Mouse (Mus musculus): ENCODE results near the gene Shoc2.
A peak's percentile ranks its signal among the peaks of the same experiment; 100 is the strongest.

Gene Shoc2

DNA sequence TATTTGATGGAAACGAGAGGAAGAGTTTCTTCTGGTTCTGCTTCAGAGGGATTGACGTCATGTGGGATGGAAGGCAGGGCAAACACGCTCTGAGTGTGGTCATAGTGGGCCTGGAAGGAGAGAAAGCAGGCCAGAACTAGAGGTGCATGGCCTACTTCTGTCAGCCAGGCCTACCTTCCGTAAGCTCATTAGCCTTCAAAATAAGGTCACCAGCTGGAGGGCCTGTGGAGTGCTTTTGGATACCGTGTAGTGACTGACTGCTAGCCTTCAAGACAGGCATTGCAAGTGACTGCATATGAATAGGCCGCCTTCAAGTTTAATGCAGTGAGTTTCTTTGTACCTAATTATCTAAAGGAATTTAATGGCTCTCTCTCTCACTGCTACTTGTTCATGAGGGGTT is 91.0 kb downstream of the Shoc2 start:
- DNase-seq (ENCODE audit: low read depth, low spot score): no peak

- no peak for DNase-seq (ENCODE audit: low read depth, low spot score)
Observed at GRCm38 (mm10) chr19:54039441-54039840, 95.3 kb downstream of the Shoc2 start.

DNA sequence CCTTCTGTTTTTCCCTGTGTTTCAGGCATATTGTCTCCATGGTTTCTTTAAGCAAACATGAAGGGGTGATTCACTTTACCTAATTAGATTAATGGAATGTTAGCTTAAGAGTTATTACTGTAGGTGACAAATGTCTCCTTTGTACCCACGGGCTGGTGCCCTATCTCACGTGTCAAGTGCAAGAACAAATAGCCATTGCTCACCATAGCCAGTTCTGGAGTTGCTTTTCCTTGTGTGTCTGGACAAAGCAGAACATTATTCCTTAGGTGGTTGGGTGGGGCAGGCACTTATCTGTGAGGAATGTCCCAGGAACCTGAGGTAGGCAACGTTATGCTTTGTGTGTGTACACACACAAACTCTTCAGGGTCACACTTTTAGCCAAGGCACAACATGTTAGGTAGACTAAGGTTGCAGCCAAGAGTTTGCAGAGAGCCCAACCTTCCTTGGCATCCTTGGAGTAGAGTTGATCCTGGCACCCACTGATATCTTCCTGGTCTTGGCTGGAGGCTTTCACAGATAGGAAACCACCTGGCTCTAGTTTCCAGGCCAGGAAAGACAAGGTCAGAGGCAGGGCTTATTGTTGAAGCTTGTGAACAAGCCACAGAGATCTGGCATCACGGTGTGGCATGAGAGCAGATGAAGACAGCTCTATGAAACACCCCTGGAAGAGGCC is 96.4 kb downstream of the Shoc2 start:
- DNase-seq (ENCODE audit: low read depth, low spot score): no peak

- DNase-seq (ENCODE audit: low read depth, low spot score): no peak
Observed at GRCm38 (mm10) chr19:54041029-54041367, 96.9 kb downstream of the Shoc2 start.

DNA sequence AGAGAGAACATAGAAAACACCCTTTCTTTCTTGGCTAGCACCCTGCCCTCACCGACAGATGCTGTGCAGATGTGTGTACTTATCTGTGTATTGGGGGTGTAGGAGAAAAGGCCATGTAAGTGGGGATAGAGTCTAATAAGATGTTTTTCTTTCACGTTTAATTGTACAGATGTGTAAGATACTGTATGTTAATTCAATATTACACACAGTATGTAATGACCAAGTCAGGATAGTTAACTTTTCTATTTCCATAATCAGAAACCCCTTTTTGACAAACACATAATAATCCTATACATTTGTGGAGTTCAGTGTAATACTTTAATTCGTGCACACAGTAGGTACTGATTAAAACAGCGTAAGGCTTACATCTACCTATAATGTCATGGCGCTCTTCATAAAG is 99.7 kb downstream of the Shoc2 start, which contains the start of gene Adra2a:
Gene Adra2a (plus strand): TSS at position 301 of the 400 bp plus-strand sequence.
- no peak for DNase-seq (ENCODE audit: low read depth, low spot score)

DNA sequence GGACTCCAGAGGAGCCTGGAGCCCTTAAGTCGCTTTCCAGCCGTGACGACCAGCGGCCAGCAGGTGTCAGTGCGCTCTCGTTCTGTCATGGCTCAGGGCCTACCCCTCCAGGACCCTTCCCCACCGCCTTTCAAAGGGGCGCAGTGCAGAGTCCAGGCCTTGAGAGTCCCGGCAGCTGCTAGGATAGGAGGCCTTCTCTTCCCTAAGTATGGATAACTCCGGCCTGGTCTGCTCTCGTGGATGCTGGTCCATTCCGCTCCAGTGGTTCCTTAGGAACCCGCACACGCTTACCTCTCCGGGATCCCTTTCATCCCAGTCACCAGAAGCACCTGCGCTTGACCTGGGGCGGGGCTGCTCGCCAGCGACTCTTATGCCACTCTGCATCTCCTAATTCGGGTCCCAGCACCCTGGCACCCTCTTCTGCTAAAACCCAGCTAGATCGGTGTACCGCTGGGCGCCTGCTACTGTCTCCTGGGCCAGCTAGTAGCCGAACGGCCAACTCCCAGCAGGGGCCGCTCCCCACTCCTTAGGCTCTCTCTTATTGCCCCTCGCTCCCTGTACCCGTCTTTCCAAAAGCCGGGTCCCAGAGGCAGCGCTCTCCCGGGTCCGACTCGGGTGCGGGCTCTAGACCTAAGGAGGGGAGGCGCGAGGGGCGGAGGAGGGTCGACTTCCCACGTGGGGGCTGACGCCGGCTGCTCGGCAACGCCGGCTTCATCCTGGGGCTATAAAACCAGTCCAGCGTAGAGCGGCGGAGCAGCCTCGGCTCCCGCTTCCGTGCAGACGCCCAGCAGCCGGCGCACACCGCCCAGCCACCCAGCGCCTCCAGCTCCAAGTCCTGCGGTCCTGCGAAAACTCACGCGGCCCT is 100.6 kb downstream of the Shoc2 start:
- peak; percentile 44 for DNase-seq (ENCODE audit: low read depth, low spot score)

GRCm38 (mm10) chr19:54045412-54045811 is 101.3 kb downstream of the Shoc2 start:
- no peak for DNase-seq (ENCODE audit: low read depth, low spot score)

- DNase-seq (ENCODE audit: low read depth, low spot score): no peak
Observed at GRCm38 (mm10) chr19:54045931-54046683, 102.0 kb downstream of the Shoc2 start.

DNA sequence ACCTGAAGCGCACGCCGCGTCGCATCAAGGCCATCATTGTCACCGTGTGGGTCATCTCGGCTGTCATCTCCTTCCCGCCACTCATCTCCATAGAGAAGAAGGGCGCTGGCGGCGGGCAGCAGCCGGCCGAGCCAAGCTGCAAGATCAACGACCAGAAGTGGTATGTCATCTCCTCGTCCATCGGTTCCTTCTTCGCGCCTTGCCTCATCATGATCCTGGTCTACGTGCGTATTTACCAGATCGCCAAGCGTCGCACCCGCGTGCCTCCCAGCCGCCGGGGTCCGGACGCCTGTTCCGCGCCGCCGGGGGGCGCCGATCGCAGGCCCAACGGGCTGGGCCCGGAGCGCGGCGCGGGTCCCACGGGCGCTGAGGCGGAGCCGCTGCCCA is 102.6 kb downstream of the Shoc2 start:
- DNase-seq (ENCODE audit: low read depth, low spot score): no peak

DNA sequence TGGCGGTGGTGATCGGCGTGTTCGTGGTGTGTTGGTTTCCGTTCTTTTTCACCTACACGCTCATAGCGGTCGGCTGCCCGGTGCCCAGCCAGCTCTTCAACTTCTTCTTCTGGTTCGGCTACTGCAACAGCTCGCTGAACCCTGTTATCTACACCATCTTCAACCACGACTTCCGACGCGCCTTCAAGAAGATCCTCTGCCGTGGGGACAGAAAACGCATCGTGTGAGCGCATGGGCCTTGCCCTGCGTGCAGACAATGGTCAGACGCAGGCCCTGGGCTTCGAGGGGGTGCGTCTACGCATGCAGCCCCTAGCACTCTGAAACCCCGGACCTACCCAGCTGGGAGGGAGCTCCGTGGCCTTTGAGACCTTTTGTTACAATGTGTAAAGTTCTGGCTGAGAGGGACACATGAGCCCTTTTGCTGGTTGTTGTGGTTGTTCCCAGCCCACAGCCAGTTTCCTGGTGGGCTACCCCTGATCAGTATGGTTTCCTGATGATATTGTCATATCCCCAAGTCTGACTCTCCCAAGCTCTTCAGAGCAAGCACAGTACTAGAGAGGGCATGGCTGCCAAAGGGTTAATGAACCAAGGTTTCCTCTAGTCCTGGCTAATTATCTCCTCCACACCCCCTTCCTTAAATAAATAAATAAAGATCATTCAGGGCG is 103.4 kb downstream of the Shoc2 start:
- no peak for DNase-seq (ENCODE audit: low read depth, low spot score)

DNA sequence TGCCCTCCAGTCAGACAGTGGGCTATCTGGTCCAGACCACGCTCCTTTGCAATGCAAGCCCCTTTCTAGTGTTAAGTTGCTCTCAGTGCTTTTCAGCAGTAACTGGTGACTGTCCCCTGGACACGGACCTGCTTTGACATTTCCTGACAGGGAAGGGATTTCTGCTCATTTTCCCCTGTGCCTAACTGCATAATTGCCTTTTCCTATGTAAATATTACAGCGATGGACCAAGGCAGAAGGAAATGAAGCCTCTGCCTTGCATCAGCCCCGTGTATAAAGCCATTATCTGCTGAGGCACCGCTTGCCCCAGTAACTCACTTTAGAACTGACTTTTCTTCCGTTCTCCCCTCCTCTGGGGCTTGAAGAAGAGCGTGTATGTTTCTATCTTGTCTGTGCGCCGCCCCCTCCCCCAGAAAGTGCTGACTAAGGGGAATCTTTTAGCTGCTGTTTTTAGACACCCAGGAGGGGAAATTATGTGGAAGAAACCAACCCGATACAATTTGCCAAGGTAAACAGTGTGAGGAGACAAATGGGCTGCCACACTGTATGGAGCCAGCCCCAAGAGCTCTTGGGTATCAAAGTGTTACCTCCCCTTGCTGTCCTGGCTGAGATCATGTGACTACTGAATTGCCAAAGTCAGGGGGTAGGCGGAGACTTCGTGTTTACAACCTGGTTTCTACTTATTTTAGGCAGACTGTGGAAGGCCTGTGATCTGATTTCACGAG is 104.2 kb downstream of the Shoc2 start:
- DNase-seq (ENCODE audit: low read depth, low spot score): no peak

DNA sequence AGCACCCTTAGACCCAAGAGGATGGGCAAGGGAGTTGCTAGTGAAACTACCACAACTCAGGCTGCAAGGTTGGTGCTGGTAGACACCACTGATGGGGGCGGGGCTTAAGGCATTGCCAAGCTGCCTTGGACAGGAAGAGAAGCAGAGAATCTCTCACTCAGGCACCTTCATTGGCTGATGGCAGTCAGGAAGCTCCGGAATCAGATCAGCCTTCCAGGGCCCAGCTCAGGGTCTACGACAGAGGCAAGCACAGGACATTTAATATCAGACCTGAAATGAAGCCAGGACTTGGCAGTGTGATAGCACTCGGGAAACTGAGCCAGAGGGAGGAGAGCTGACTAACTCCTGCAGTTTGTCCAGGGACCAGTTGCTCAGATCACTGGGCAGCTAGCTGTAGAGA is 107.5 kb downstream of the Shoc2 start:
- DNase-seq (ENCODE audit: low read depth, low spot score): no peak

- no peak for DNase-seq (ENCODE audit: low read depth, low spot score)
Observed at GRCm38 (mm10) chr19:54055845-54056244, 111.7 kb downstream of the Shoc2 start.

DNA sequence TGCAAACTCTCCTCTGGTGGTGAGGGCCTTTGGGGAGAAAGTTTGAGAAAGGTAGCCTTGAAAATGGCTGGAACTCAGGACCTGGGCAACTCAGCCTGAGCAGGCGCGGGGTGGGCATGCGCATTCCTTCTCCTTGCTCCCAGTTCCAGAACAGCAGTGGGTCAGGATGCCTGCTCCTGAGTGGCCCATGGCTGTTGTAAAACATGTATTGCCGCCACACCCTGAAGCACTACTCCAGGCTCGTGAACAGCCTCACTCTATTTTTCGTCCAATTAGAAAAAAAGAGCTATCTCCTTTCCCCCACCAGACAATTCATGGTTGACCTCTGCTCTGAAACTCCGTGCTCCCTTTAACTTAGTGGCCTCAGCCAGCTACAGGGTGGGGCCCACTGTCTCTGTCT is 124.3 kb downstream of the Shoc2 start:
- DNase-seq (ENCODE audit: low read depth, low spot score): no peak

- DNase-seq (ENCODE audit: low read depth, low spot score): no peak
Observed at GRCm38 (mm10) chr19:54070521-54070920, 126.4 kb downstream of the Shoc2 start.

- no peak for DNase-seq (ENCODE audit: low read depth, low spot score)
Observed at GRCm38 (mm10) chr19:54072233-54072800, 128.2 kb downstream of the Shoc2 start.

GRCm38 (mm10) chr19:54076362-54077349 is 132.6 kb downstream of the Shoc2 start:
- no peak for DNase-seq (ENCODE audit: low read depth, low spot score)

- no peak for DNase-seq (ENCODE audit: low read depth, low spot score)
Observed at GRCm38 (mm10) chr19:54081303-54081702, 137.2 kb downstream of the Shoc2 start.

GRCm38 (mm10) chr19:54081716-54082165 is 137.6 kb downstream of the Shoc2 start:
- DNase-seq (ENCODE audit: low read depth, low spot score): no peak

All from telencephalon, adult 2 months (tissue).